Mouse (Mus musculus) liver, postnatal 0 days (tissue): Measurements from ENCODE around the gene Agbl3.

Source experiments
- CTCF ChIP-seq: sonication (generic); IDR thresholded peaks from 2 replicates; pipeline ENCODE4 v1.5.1; 2016; ENCODE audit warnings: antibody characterized with exemption, low read depth
- EP300 ChIP-seq: IDR thresholded peaks from 2 replicates; pipeline ENCODE4 v1.6.1; 2016; ENCODE audit warnings: antibody characterized with exemption, low read depth, mild to moderate bottlenecking

DNA sequence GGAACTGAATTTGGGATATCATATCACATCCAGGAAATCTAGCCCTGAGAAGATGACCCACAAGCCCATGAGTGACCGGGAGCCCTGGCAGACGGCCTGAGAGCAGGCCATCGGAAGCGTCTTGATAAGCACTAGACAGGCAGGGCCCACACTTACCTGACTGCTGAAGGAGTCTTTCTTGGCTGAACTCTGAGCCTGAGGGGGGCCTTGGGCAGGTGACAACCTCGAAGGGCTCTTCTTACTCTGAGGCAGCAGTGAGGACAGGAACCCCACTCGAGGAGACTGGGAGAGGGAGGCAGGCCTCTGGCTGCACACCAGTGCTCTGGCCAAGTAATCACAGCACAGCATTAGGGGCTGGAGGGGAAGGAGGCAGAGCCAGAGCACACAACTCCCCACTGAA lies 124.1 kb downstream of the Agbl3 start:
- TF ChIP-seq CTCF: no peak
- no peak for TF ChIP-seq EP300
